Mouse (Mus musculus) stomach, postnatal 0 days (tissue): ENCODE measurements at regions not wholly inside any gene's neighbourhood (a gene's known extent, or its start where the extent isn't known, plus 50 kb on each side); places are given as distances from the start of the nearest gene placed in this dataset.

Experiments used
- ATAC-seq: fragments of 200-750 bp; cut with Nextera tagmentation; 2 replicates; pipeline ENCODE4 v1.8.0; 2017; ENCODE audit not compliant: low FRiP score, low TSS enrichment
- DNase-seq: peaks from one replicate; pipeline ENCODE4 v3.0.0-alpha.2; 2016; ENCODE audit warnings: low spot score
- H3K27ac ChIP-seq: fragments of 300-500 bp; sonication (generic); replicated peaks from 2 replicates; pipeline ENCODE4 v1.5.1; 2014; ENCODE audit warnings: mild to moderate bottlenecking, control low read depth
- H3K27me3 ChIP-seq: fragments of 300-500 bp; sonication (generic); 2 replicates; pipeline ENCODE4 v1.6.1; 2014; ENCODE audit warnings: low read length; ENCODE audit not compliant: control insufficient read depth, insufficient read depth
- H3K36me3 ChIP-seq: fragments of 300-500 bp; sonication (generic); 2 replicates; pipeline ENCODE4 v1.6.1; 2014; ENCODE audit warnings: low read length, mixed read lengths; ENCODE audit not compliant: control insufficient read depth, insufficient read depth
- H3K4me1 ChIP-seq: fragments of 300-500 bp; sonication (generic); replicated peaks from 2 replicates; pipeline ENCODE4 v1.6.1; 2014; ENCODE audit warnings: antibody characterized with exemption; ENCODE audit not compliant: control insufficient read depth, insufficient read depth
- H3K4me2 ChIP-seq: fragments of 300-500 bp; sonication (generic); replicated peaks from 2 replicates; pipeline ENCODE4 v1.6.1; 2014; ENCODE audit warnings: low read depth, mild to moderate bottlenecking, control low read depth, moderate library complexity
- H3K4me3 ChIP-seq: fragments of 300-500 bp; sonication (generic); 2 replicates; pipeline ENCODE4 v1.5.1; 2014; ENCODE audit warnings: low read depth, low read length, control low read depth
- H3K9ac ChIP-seq: fragments of 300-500 bp; sonication (generic); 2 replicates; pipeline ENCODE4 v1.6.1; 2014; ENCODE audit warnings: mild to moderate bottlenecking, low read length, control low read depth, mixed read lengths
- H3K9me3 ChIP-seq: fragments of 300-500 bp; sonication (generic); 2 replicates; pipeline ENCODE4 v1.6.1; 2016; ENCODE audit warnings: low read length; ENCODE audit not compliant: control insufficient read depth
- CTCF ChIP-seq: IDR thresholded peaks from 2 replicates; pipeline ENCODE4 v1.5.1; 2016; ENCODE audit warnings: antibody characterized with exemption, low read depth, mild to moderate bottlenecking, moderate library complexity
- EP300 ChIP-seq: optimal IDR thresholded peaks from 2 replicates; pipeline ENCODE3; 2016; ENCODE audit warnings: antibody characterized with exemption
- WGBS: fragments of 180-500 bp; shearing (Covaris S2); extraction: QIAGEN DNeasy Blood & Tissue Kit; methylation state at CpG from one replicate; pipeline ENCODE4 v1.1.7; 2014; 5-methylcytosine and 5-hydroxymethylcytosine counted together

- Histone ChIP-seq H3K4me2 (no peak overlapping the region), H3K9ac (no peak overlapping the region), H3K9me3 (no peaks in the 10 kb centered on the region), H3K4me1 (no peaks in the 10 kb centered on the region), H3K27me3 (no peaks in the 10 kb centered on the region), H3K27ac (no peak overlapping the region), H3K4me3 (no peak overlapping the region), H3K36me3 (no peaks in the 10 kb centered on the region)
- no peak for DNase-seq
- ATAC-seq: no peak
- 55% methylated on average over 4 of the region's 4 CpGs for WGBS
- TF ChIP-seq EP300 (no peak), CTCF (no peak)
These were observed 375.2 kb downstream of the Prdm2 start for GRCm38 (mm10) chr4:142837636-142838035.

- DNase-seq: no peak
- Histone ChIP-seq H3K9me3 (no peaks in the 10 kb centered on the region), H3K4me2 (no peak overlapping the region), H3K9ac (no peak overlapping the region), H3K36me3 (no peaks in the 10 kb centered on the region), H3K27me3 (no peaks in the 10 kb centered on the region), H3K4me1 (no peaks in the 10 kb centered on the region), H3K4me3 (no peak overlapping the region), H3K27ac (no peak overlapping the region)
- TF ChIP-seq CTCF (no peak), EP300 (no peak)
- WGBS: 69% methylated on average over 7 of the region's 7 CpGs
- no peak for ATAC-seq
These were observed 383.1 kb downstream of the Prdm2 start for GRCm38 (mm10) chr4:142829711-142830110.

DNA sequence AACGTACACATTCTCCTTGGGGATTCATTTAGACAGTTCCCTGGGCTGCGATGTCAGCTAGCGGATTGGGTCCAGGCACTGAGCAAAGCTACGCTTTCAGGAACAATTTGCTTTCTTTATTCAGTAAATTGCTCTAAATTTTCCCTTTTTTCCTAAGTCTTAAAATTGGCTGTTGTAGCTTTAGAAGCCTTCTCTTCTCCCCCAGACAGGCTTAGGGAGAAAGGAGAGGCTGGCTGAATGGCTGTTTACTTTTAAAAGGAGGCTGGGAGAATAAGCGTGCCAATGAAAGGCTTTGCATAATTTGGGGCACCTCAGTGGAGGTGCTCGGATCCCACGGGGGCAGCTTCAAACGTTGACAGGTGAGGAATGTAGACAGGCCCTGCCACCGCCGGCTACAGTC, 383.8 kb downstream of the Prdm2 start:
- TF ChIP-seq EP300 (no peak), CTCF (no peak)
- ATAC-seq: no peak
- WGBS: 29% methylated on average over 10 of the region's 10 CpGs

GRCm38 (mm10) chr4:142826250-142826893, 386.4 kb downstream of the Prdm2 start:
- Histone ChIP-seq H3K4me2 (0 out of 2 replicates have a peak overlapping the region, but pooled peaks have one; percentile 14), H3K4me1 (no peaks in the 10 kb centered on the region), H3K9ac (no peak overlapping the region), H3K4me3 (no peak overlapping the region), H3K27ac (no peak overlapping the region), H3K36me3 (no peaks in the 10 kb centered on the region), H3K27me3 (no peaks in the 10 kb centered on the region), H3K9me3 (no peaks in the 10 kb centered on the region)
- TF ChIP-seq CTCF: no peak
- no peak for TF ChIP-seq EP300
- WGBS: 34% methylated on average over 13 of the region's 13 CpGs
- no peak for DNase-seq
- no peak for ATAC-seq

More for the DNA sequence above, 383.8 kb downstream of the Prdm2 start:
- Histone ChIP-seq H3K9ac (no peak overlapping the region), H3K4me1 (no peaks in the 10 kb centered on the region), H3K9me3 (no peaks in the 10 kb centered on the region), H3K4me2 (no peak overlapping the region), H3K4me3 (no peak overlapping the region), H3K27ac (no peak overlapping the region), H3K27me3 (no peaks in the 10 kb centered on the region), H3K36me3 (no peaks in the 10 kb centered on the region)
- no peak for DNase-seq

DNA sequence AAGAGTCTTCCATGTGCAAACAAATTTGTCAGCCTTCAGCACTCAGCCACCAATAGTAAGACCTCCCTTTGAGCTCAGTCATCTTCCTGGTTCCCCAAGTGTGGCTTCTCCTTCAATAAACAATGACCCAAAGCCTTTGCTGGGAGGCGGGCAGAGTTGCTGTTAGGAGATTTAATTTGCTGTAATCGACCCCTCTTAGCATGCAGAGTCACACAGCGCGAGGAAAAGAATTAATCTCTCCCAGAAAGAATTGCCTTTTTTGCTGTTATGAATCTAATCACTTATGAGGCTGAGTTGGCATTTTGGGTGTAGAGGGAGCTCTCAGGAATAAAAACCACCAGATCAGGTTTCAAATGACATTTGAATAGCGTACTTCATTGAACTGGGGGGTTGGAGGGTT, 387.0 kb downstream of the Prdm2 start:
- no peak overlapping the region for H3K4me3 ChIP-seq
- no peaks in the 10 kb centered on the region for H3K4me1 ChIP-seq
- no peak overlapping the region for H3K4me2 ChIP-seq
- no peak overlapping the region for H3K9ac ChIP-seq
- no peak for TF ChIP-seq CTCF
- no peak for TF ChIP-seq EP300
- no peaks in the 10 kb centered on the region for H3K36me3 ChIP-seq
- no peak for DNase-seq
- H3K27ac ChIP-seq: no peak overlapping the region
- 26% methylated on average over 5 of the region's 5 CpGs for WGBS
- no peak for ATAC-seq
- no peaks in the 10 kb centered on the region for H3K27me3 ChIP-seq
- H3K9me3 ChIP-seq: no peaks in the 10 kb centered on the region

- Histone ChIP-seq H3K27ac (no peak overlapping the region), H3K9me3 (no peaks in the 10 kb centered on the region), H3K4me3 (no peak overlapping the region), H3K4me2 (no peak overlapping the region), H3K9ac (no peak overlapping the region), H3K36me3 (no peaks in the 10 kb centered on the region), H3K4me1 (no peaks in the 10 kb centered on the region), H3K27me3 (no peaks in the 10 kb centered on the region)
- no peak for ATAC-seq
- TF ChIP-seq EP300 (no peak), CTCF (no peak)
- 52% methylated on average over 6 of the region's 6 CpGs for WGBS
- no peak for DNase-seq
These were observed 394.4 kb downstream of the Prdm2 start for GRCm38 (mm10) chr4:142818440-142818839.
